Mouse (Mus musculus) limb, embryonic 10.5 days (tissue): ENCODE data around the gene Spred3. TPM values are rescaled to one million over a fixed set of nuclear protein-coding genes. Genes with fewer than 3 reads are reported as not detected.
A peak's percentile ranks its signal among the peaks of the same experiment; 100 is the strongest.
"Not testable (repeated sequence)": the region's sequence is repeated elsewhere in the genome, so short reads cannot be mapped to it uniquely, and the experiment has no call there.

Experiments used
- DNase-seq: peaks from one replicate; pipeline ENCODE4 v3.0.0-alpha.2; 2017; ENCODE audit warnings: low spot score
- H3K27ac ChIP-seq: fragments of 300-500 bp; sonication (generic); 2 replicates; pipeline ENCODE4 v1.5.1; 2016; ENCODE audit warnings: mild to moderate bottlenecking
- H3K27me3 ChIP-seq: fragments of 300-500 bp; sonication (generic); 2 replicates; pipeline ENCODE4 v1.6.1; 2016; ENCODE audit warnings: low read depth, mild to moderate bottlenecking; ENCODE audit not compliant: poor library complexity, severe bottlenecking
- H3K36me3 ChIP-seq: fragments of 300-500 bp; sonication (generic); 2 replicates; pipeline ENCODE4 v1.6.1; 2016; ENCODE audit warnings: mild to moderate bottlenecking, moderate library complexity
- H3K4me1 ChIP-seq: fragments of 300-500 bp; sonication (generic); 2 replicates; pipeline ENCODE4 v1.6.1; 2016
- H3K4me3 ChIP-seq: fragments of 300-500 bp; sonication (generic); 2 replicates; pipeline ENCODE4 v1.5.1; 2016; ENCODE audit warnings: mild to moderate bottlenecking, moderate library complexity
- H3K9me3 ChIP-seq: fragments of 300-500 bp; sonication (generic); replicated peaks from 2 replicates; pipeline ENCODE4 v1.6.1; 2016; ENCODE audit warnings: mild to moderate bottlenecking
- WGBS: fragments of 180-500 bp; shearing (Covaris S2); methylation state at CpG from one replicate; pipeline ENCODE4 v1.1.7; 2016; 5-methylcytosine and 5-hydroxymethylcytosine counted together
- polyA plus RNA-seq: library from polyadenylated mRNA; unstranded; fragments of >200 nt; fragmentation: Nextera tagmentation; extraction: Ambion mirVana; gene quantifications from 2 replicates; pipeline ENCODE4 v1.2.1, GENCODE M21; 2016

Spred3 gene
- 2.7 and 3.3 TPM in 2 replicates for polyA plus RNA-seq

DNA sequence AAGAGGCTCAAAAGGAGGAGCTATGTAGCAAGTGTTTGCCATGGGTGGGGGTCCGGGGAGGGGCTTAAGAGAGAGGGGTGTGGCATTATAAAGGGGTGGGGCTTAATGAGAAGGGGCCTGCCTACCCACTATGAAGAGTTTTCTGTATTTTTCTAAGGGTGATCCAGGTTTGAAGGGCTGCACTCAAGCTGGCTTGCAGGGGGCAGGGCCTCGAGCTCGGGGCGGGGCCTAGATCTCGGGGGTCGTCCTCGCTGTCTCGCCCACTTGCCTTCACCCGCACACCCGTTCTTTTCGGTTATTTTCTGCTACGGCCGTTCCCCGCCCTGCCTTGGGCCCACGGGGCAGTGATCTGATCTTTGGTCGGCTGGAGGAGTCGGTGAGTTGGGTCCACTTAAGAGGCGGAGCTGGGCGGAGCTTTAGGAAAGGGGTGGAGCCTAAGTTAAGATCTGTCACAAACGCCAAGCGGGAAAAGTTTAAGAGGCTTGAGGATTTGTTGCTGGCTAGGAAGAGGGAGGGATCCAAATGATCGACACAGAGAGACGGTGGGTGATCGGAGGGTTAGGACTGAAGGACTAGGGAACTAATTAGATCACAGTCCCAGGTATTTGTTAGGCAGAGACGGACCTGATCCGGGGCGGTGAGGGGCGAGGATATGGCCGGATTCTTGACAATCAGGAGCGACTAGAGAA is at the start of gene Spred3, which contains the start of gene Ggn:
TSS of gene Spred3 (minus strand) at position 346 of the 689 bp plus-strand sequence.
TSS of gene Ggn (plus strand) at position 145 of the 689 bp plus-strand sequence.
- under 1% methylated on average over 30 of the region's 30 CpGs for WGBS
- no peaks in the 10 kb centered on the region for H3K9me3 ChIP-seq
- H3K27ac ChIP-seq: peak within 1 kb of the TSS; percentile 88
- peak; percentile 60 for DNase-seq
- H3K36me3 ChIP-seq: peaks cover 32% of the 10 kb centered on the region
- H3K27me3 ChIP-seq: peaks cover 78% of the 10 kb centered on the region
- H3K4me3 ChIP-seq: peak within 1 kb of the TSS; percentile 85
- H3K4me1 ChIP-seq: peaks cover 53% of the 10 kb centered on the region

DNA sequence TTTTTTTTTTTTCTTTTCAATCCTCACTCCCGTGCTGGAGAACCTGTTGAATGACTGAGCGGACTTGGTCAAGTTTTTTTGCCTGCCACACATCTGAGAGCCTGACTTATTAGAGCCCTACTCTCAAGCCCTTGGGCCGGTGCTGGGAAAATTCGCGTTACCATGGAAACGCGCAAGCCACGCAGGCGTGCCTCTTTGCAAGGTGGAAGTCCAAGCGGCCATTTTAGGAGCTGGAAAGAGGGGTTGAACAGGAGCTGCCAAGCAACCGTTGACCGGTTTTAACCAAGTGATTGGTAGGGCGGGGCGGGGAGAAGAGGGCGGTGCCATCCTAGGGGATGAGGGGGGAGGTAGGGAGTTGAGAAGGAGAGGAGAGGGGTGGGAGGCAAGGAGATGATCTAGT is 44.6 kb upstream of the Spred3 start:
- no peak overlapping the region for H3K27ac ChIP-seq
- DNase-seq: no peak
- 37% methylated on average over 15 of the region's 15 CpGs for WGBS

DNA sequence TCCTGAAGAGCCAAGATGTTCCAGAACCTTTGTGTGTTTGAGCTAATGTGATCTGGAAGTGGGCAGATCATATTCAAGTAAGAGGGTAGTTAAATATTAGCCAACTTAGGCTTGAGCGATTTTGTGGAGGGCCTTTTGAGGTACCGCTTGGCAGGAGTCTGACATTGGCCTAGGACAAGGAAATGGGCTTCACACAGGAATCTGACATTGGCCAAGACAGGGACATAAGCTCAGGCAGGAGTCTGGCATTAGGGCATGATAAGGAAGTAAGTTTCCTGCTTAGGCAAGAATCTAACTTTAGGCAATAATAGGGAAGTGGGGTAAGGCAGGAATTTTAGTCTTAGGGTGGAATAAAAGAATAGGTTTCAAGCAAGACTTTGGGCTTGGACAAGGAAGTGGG is 44.0 kb upstream of the Spred3 start:
- H3K4me1 ChIP-seq: peaks cover 20% of the 10 kb centered on the region
- H3K9me3 ChIP-seq: no peaks in the 10 kb centered on the region
- 62% methylated on average over 2 of the region's 2 CpGs for WGBS
- DNase-seq: no peak
- peaks cover 24% of the 10 kb centered on the region for H3K27me3 ChIP-seq
- H3K27ac ChIP-seq: no peak overlapping the region
- H3K36me3 ChIP-seq: no peaks in the 10 kb centered on the region
- peak overlapping the region; percentile 38; the same call in 1 of the 2 replicates for H3K4me3 ChIP-seq

More for the DNA sequence above, 44.6 kb upstream of the Spred3 start:
- H3K4me3 ChIP-seq: no peak overlapping the region
- no peaks in the 10 kb centered on the region; the same call in 1 of the 2 replicates for H3K9me3 ChIP-seq
- no peaks in the 10 kb centered on the region for H3K36me3 ChIP-seq
- H3K27me3 ChIP-seq: peaks cover 24% of the 10 kb centered on the region
- peaks cover 20% of the 10 kb centered on the region for H3K4me1 ChIP-seq

DNA sequence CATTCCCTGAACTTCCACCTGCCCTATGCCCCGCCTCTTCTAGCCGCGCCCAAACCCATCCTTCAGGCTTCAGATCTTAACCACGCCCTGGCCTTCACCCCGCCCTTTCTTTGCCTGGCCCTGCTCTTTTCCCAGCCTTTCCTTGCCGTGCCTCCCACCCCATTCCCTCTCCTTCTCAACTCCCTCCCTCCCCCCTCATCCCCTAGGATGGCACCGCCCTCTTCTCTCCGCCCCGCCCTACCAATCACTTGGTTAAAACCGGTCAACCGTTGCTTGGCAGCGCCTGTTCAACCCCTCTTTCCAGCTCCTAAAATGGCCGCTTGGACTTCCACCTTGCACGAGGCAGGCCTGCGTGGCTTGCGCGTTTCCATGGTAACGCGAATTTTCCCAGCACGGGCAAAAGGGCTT is 43.5 kb upstream of the Spred3 start, which contains the start of gene Catsperg1:
TSS of gene Catsperg1 (minus strand) at position 361 of the 408 bp plus-strand sequence.
- Histone ChIP-seq H3K9me3 (no peaks in the 10 kb centered on the region), H3K27me3 (peaks cover 24% of the 10 kb centered on the region), H3K36me3 (no peaks in the 10 kb centered on the region), H3K4me1 (peaks cover 20% of the 10 kb centered on the region), H3K4me3 (peak within 1 kb of the TSS; percentile 38), H3K27ac (no peak within 1 kb of the TSS)
- peak; percentile 70 for DNase-seq
- 3% methylated on average over 20 of the region's 20 CpGs for WGBS

DNA sequence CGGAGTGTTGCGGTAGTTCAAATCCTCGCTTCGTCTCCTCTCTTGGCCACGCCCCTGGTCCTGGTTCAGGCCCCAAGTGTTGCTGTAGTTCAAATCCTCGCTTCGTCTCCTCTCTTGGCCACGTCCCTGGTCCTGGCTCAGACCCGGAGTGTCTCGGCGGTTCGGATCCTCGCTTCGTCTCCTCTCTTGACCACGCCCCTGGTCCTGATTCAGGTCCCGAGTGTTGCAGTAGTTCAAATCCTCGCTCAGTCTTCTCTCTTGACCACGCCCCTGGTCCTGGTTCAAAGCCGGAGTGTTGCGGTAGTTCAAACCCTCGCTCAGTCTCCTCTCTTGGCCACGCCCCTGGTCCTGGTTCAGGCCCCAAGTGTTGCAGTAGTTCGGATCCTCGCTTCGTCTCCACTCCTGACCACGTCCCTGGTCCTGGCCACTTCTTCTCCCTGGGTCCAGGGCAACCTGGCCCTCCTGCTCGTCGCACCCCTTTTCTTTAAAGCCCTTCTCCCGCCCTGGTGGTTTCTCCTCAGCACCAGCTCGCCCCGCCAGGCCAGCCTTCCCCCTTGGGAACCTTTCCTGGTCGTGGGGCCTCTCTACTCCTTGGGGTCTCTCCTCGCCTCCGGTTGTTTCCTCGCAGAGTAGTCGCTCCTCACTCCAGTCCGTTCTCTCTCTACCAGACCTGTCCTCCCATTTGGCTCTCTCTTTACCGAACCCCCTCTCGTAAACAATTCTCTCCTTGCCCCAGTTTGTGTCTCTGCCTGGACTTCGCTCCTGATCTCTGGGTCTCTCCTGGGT is 42.8 kb upstream of the Spred3 start:
- H3K9me3 ChIP-seq, H3K36me3 ChIP-seq, DNase-seq, H3K27ac ChIP-seq: not testable (repeated sequence)
- H3K27me3 ChIP-seq: peaks cover 24% of the 10 kb centered on the region
- WGBS: 14% methylated on average over 40 of the region's 40 CpGs
- peaks cover 20% of the 10 kb centered on the region for H3K4me1 ChIP-seq
- H3K4me3 ChIP-seq: peak overlapping the region; percentile 38

DNA sequence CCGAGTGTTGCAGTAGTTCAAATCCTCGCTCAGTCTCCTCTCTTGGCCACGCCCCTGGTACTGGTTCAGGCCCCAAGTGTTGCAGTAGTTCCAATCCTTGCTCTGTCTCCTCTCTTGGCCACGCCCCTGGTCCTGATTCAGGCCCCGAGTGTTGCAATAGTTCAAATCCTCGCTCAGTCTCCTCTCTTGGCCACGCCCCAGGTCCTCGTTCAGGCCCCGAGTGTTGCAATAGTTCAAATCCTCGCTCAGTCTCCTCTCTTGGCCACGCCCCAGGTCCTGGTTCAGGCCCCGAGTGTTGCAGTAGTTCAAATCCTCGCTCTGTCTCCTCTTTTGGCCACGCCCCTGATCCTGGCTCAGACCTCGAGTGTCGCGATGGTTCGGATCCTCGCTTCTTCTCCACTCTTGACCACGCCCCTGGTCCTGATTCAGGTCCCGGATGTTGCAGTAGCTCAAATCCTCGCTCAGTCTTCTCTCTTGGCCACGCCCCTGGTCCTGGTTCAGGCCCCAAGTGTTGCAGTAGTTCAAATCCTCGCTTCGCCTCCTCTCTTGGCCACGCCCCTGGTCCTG is 42.1 kb upstream of the Spred3 start:
- Histone ChIP-seq H3K4me3 (peak overlapping the region; percentile 47), H3K4me1 (peaks cover 20% of the 10 kb centered on the region), H3K27ac (no peak overlapping the region), H3K36me3 (no peaks in the 10 kb centered on the region), H3K9me3 (no peaks in the 10 kb centered on the region), H3K27me3 (peaks cover 24% of the 10 kb centered on the region)
- DNase-seq: peak; percentile 43
- WGBS: 9% methylated on average over 26 of the region's 26 CpGs

DNA sequence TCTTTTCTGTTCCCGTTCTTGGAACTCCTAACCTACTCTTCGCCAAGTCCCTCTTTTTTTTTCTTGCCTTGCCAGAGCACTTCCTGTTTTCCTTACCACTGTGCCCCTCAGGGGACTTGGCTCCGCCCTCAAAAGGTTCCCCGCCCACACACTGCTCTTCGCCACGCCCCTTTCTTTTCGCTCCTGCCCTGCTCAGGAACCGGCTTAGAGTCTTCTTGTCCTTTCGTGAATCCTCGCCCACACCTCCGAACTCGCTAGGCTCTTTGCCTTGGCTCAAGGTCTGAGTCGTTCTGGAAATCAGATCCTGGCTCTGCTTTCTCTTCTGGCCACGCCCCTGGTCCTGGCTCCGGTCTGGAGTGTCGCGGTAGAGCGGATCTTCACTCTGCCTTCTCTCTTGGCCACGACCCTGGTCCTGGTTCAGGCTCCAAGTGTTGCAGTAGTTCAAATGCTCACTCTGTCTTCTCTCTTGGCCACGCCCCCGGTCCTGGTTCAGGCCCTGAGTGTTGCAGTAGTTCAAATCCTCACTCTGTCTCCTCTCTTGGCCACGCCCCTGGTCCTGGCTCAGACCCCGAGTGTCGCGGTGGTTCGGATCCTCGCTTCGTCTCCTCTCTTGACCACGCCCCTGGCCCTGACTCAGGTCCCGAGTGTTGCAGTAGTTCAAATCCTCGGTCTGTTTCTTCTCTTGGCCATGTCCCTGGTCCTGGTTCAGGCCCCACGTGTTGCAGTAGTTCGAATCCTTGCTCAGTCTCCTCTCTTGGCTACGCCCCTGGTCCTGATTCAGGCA is 41.4 kb upstream of the Spred3 start:
- Histone ChIP-seq H3K27me3 (peaks cover 24% of the 10 kb centered on the region), H3K27ac (peak overlapping the region; percentile 51; the same call in 1 of the 2 replicates), H3K4me3 (peak overlapping the region; percentile 47), H3K36me3 (no peaks in the 10 kb centered on the region), H3K4me1 (peaks cover 20% of the 10 kb centered on the region), H3K9me3 (no peaks in the 10 kb centered on the region)
- 5% methylated on average over 34 of the region's 34 CpGs for WGBS
- DNase-seq: peak; percentile 77

DNA sequence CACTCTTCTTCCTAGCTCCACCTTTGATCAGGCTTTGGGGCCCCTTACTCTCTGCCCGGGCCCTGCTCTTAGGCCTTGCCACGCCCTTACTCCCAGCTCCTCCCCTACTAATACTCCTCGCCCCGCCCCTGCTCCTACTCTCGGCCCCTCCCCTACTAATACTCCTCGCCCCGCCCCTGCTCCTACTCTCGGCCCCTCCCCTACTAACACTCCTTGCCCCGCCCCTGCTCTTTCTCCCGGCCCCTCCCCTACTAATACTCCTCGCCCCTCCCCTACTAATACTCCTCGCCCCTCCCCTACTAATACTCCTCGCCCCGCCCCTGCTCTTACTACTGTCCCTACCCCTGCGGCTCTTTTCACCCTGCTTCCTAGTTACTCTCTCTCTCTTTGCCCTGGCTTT is 40.8 kb upstream of the Spred3 start:
- H3K27me3 ChIP-seq: peaks cover 24% of the 10 kb centered on the region
- not testable (repeated sequence) for H3K9me3 ChIP-seq, H3K36me3 ChIP-seq, DNase-seq
- H3K27ac ChIP-seq: 0 out of 2 replicates have a peak overlapping the region, but pooled peaks have one; percentile 51
- 27% methylated on average over 15 of the region's 15 CpGs for WGBS
- H3K4me3 ChIP-seq: peak overlapping the region; percentile 47
- peaks cover 20% of the 10 kb centered on the region for H3K4me1 ChIP-seq

DNA sequence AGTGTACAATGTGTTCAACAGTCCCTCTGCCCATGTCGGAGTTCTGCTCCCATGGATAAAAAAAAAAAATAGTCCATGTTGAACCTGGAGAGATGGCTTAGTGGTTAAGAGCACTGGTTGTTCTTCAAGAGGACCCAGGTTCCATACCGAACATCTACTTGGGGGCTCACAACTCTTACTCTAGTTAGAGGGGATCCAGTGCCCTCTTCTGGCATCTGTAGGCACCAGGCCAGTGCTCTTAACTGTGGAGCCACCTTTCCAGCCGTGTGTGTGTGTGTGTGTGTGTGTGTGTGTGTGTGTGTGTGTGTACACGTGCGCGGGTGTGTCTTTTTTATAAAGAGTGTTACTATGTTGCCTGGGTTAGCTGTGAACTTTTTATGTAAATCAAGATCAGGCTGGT is 32.4 kb upstream of the Spred3 start:
- Histone ChIP-seq H3K27ac (no peak overlapping the region), H3K27me3 (no peaks in the 10 kb centered on the region), H3K36me3 (no peaks in the 10 kb centered on the region), H3K4me3 (no peak overlapping the region), H3K9me3 (no peaks in the 10 kb centered on the region), H3K4me1 (no peaks in the 10 kb centered on the region)
- 88% methylated on average over 6 of the region's 6 CpGs for WGBS
- DNase-seq: no peak

DNA sequence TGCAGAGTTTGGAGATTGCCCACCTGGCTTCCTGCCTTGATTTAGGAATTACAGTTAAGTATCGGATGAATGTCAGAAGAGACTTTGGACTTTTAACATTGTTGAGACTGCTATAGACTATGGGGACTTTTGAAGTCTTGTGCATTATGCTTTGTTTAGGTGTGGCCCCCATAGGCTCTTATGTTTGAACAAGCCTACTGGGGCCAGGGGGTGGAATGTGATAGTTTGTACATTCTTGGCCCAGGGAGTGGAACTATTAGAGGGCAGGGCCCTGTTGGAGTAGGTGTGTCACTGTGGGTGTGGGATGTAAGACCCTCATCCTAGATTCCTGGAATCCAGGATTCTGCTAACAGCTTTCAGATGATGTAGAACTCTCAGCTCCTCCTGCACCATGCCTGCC is 24.0 kb upstream of the Spred3 start:
- H3K36me3 ChIP-seq, H3K27ac ChIP-seq, H3K9me3 ChIP-seq, DNase-seq, H3K4me1 ChIP-seq, H3K27me3 ChIP-seq, H3K4me3 ChIP-seq: not testable (repeated sequence)
- WGBS: 100% methylated on average over 1 of the region's 1 CpGs

DNA sequence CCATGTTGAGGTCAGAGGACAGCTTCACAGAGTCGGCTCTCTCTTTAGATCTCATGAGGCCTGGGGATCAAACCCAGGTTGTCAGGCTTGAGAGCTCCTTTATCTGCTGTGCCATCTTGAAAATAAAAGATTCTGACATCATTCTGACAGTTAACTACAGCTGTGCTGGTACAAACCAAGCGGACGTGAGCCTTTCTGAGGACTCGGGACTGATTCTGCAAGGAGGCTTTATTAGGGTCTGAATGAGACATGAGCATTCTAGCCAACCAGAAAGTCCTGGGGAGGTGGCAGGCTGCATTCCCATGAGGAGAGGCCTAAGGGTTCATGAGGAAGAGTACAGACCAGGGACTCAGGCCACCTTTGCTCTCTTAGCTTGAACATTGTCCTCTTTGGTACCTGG is 11.1 kb upstream of the Spred3 start:
- Histone ChIP-seq H3K36me3 (peaks cover 24% of the 10 kb centered on the region), H3K4me1 (peaks cover 13% of the 10 kb centered on the region)
- 94% methylated on average over 4 of the region's 4 CpGs for WGBS
- H3K4me3 ChIP-seq, DNase-seq, H3K27me3 ChIP-seq, H3K9me3 ChIP-seq, H3K27ac ChIP-seq: not testable (repeated sequence)

DNA sequence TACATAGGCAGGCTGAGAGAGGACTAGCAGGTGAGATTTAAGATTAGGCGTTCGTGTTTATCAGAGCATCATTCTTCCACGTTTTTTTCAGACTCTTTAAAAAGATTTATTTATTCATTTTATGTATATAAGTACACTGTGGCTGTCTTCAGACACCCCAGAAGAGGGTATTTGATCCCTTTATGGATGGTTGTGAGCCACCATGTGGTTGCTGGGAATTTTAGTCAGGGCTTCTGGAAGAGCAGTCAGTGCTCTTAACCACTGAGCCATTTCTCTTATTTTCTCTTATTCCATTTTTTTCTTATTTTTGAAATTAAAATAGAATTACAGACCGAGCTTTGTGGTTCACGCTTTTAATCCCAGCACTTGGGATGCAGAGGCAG is 10.6 kb upstream of the Spred3 start:
- no peaks in the 10 kb centered on the region for H3K9me3 ChIP-seq
- H3K4me1 ChIP-seq: peaks cover 13% of the 10 kb centered on the region
- peak overlapping the region; percentile 88 for H3K27ac ChIP-seq
- H3K27me3 ChIP-seq: no peaks in the 10 kb centered on the region
- 46% methylated on average over 5 of the region's 5 CpGs for WGBS
- peaks cover 28% of the 10 kb centered on the region for H3K36me3 ChIP-seq
- H3K4me3 ChIP-seq: peak overlapping the region; percentile 71
- no peak for DNase-seq
